8 mouse cellular contexts compared by ENCODE assay signal in genomic region chr19:45207662-45208437, GRCm38 (mm10). TPM values are rescaled to one million over a fixed set of nuclear protein-coding genes. Genes with fewer than 3 reads are reported as not detected.
DNase-seq lines count a peak whose midpoint lies in the region; ATAC-seq and TF ChIP-seq lines count a peak whose summit lies in the region.

No protein-coding gene starts in this region.

- H3K27ac ChIP-seq in forebrain, embryonic 11.5 days (ENCODE audit: low read depth, low read length): no peak overlapping the region
- no peak overlapping the region for H3K27ac ChIP-seq in forebrain, postnatal 0 days (ENCODE audit: low read depth, low read length)
- no peak overlapping the region for H3K27ac ChIP-seq in hindbrain, embryonic 12.5 days
- H3K27ac ChIP-seq in liver, embryonic 16.5 days (ENCODE audit: low read length): no peak overlapping the region

- H3K9me3 ChIP-seq in forebrain, embryonic 11.5 days (ENCODE audit: control insufficient read depth, low read length): no peaks in the 10 kb centered on the region
- no peaks in the 10 kb centered on the region for H3K9me3 ChIP-seq in forebrain, postnatal 0 days (ENCODE audit: low read length)
- H3K9me3 ChIP-seq in hindbrain, embryonic 12.5 days (replicated peaks): no peaks in the 10 kb centered on the region
- H3K9me3 ChIP-seq in liver, embryonic 16.5 days (replicated peaks; ENCODE audit: control insufficient read depth, low read length): peaks cover 2% of the 10 kb centered on the region; the same call in 1 of the 2 replicates

- no peak for TF ChIP-seq CTCF in forebrain, postnatal 0 days (IDR thresholded peaks at IDR 0.05; ENCODE audit: low read depth)

- H3K4me2 ChIP-seq in forebrain, embryonic 11.5 days (ENCODE audit: low read depth, low read length, severe bottlenecking): 0 out of 2 replicates have a peak overlapping the region, but pooled peaks have one; percentile 2
- no peak overlapping the region for H3K4me2 ChIP-seq in forebrain, postnatal 0 days (ENCODE audit: low read depth)
- H3K4me2 ChIP-seq in hindbrain, embryonic 12.5 days (replicated peaks): peak overlapping the region; percentile 25; the same call in 1 of the 2 replicates
- peak overlapping the region; percentile 26 for H3K4me2 ChIP-seq in liver, embryonic 16.5 days (ENCODE audit: low read depth, low read length)

- no peak overlapping the region for H3K4me3 ChIP-seq in forebrain, embryonic 11.5 days (ENCODE audit: low read depth, low read length)
- H3K4me3 ChIP-seq in forebrain, postnatal 0 days (ENCODE audit: low read depth, low read length): no peak overlapping the region
- H3K4me3 ChIP-seq in hindbrain, embryonic 12.5 days: no peak overlapping the region
- no peak overlapping the region for H3K4me3 ChIP-seq in liver, embryonic 16.5 days (ENCODE audit: low read depth, low read length)

- H3K27me3 ChIP-seq in forebrain, embryonic 11.5 days (ENCODE audit: control insufficient read depth, insufficient read depth, low read length): 0 out of 2 replicates have a peak, but pooled peaks cover 2% of the 10 kb centered on the region
- peaks cover 14% of the 10 kb centered on the region for H3K27me3 ChIP-seq in forebrain, postnatal 0 days (ENCODE audit: insufficient read depth, low read length)
- H3K27me3 ChIP-seq in hindbrain, embryonic 12.5 days: peaks cover 42% of the 10 kb centered on the region
- H3K27me3 ChIP-seq in liver, embryonic 16.5 days (ENCODE audit: control insufficient read depth, insufficient read depth, low read depth, low read length): peaks cover 9% of the 10 kb centered on the region

- 40% methylated on average over 19 of the region's 19 CpGs for WGBS in forebrain, embryonic 11.5 days
- 34% methylated on average over 19 of the region's 19 CpGs for WGBS in forebrain, postnatal 0 days
- WGBS in hindbrain, embryonic 12.5 days: 39% methylated on average over 19 of the region's 19 CpGs
- 12% methylated on average over 19 of the region's 19 CpGs for WGBS in liver, embryonic 16.5 days (ENCODE audit: insufficient replicate concordance)

- no peak overlapping the region for H3K9ac ChIP-seq in forebrain, embryonic 11.5 days (ENCODE audit: low read length)
- H3K9ac ChIP-seq in forebrain, postnatal 0 days: no peak overlapping the region
- H3K9ac ChIP-seq in hindbrain, embryonic 12.5 days: no peak overlapping the region
- H3K9ac ChIP-seq in liver, embryonic 16.5 days (ENCODE audit: low read depth, low read length): no peak overlapping the region

- no peak for DNase-seq in forebrain, embryonic 11.5 days (ENCODE audit: low spot score)
- no peak for DNase-seq in forebrain, postnatal 0 days
- DNase-seq in ZHBTc4 (ENCODE audit: low read depth, low spot score): peak; percentile 84
- no peak for DNase-seq in layer of hippocampus, postnatal 36 days
- DNase-seq in adrenal gland, adult 8-10 months: no peak

- 0 out of 2 replicates have a peak, but pooled peaks cover 2% of the 10 kb centered on the region for H3K4me1 ChIP-seq in forebrain, embryonic 11.5 days (replicated peaks; ENCODE audit: control insufficient read depth, insufficient read depth, low read length)
- no peaks in the 10 kb centered on the region for H3K4me1 ChIP-seq in forebrain, postnatal 0 days (ENCODE audit: insufficient read depth)
- no peaks in the 10 kb centered on the region for H3K4me1 ChIP-seq in hindbrain, embryonic 12.5 days
- H3K4me1 ChIP-seq in liver, embryonic 16.5 days (ENCODE audit: control insufficient read depth, low read depth, low read length): no peaks in the 10 kb centered on the region

- ATAC-seq in forebrain, embryonic 11.5 days (replicated peaks; ENCODE audit: low FRiP score): no peak
- ATAC-seq in forebrain, postnatal 0 days: no peak
- ATAC-seq in hindbrain, embryonic 12.5 days (ENCODE audit: low FRiP score): no peak
- ATAC-seq in liver, embryonic 16.5 days (ENCODE audit: low read depth): peak; percentile 41; the same call in 1 of the 2 replicates
- no peak for ATAC-seq in monocyte, adult 5-6 weeks (replicated peaks; ENCODE audit: insufficient number of reproducible peaks, low FRiP score, low TSS enrichment, poor library complexity, severe bottlenecking)

- no peaks in the 10 kb centered on the region for H3K36me3 ChIP-seq in forebrain, embryonic 11.5 days (ENCODE audit: control insufficient read depth, insufficient read depth, low read length)
- no peaks in the 10 kb centered on the region for H3K36me3 ChIP-seq in forebrain, postnatal 0 days (ENCODE audit: insufficient read depth)
- no peaks in the 10 kb centered on the region for H3K36me3 ChIP-seq in hindbrain, embryonic 12.5 days
- no peaks in the 10 kb centered on the region for H3K36me3 ChIP-seq in liver, embryonic 16.5 days (ENCODE audit: control insufficient read depth, insufficient read depth)

RNA-seq across cellular contexts. Expression of gene Lbx1, which starts 27.8 kb away (rescaled TPM):
- polyA plus RNA-seq in forebrain, embryonic 11.5 days (2014; fragmentation: Nextera tagmentation; extraction: Ambion mirVana): 0.11 TPM in 1 of 2 replicates, not detected in the other
- total RNA-seq in forebrain, postnatal 0 days (2014; rRNA removed): not detected in 2 replicates
- not detected in 2 replicates for polyA plus RNA-seq in forebrain, postnatal 0 days (2015; fragmentation: Nextera tagmentation; extraction: Ambion mirVana)
- 10.8 and 18.8 TPM in 2 replicates for polyA plus RNA-seq in hindbrain, embryonic 12.5 days (2016; fragmentation: Nextera tagmentation; extraction: Ambion mirVana)
- polyA plus RNA-seq in liver, embryonic 16.5 days (2015; fragmentation: Nextera tagmentation; extraction: Ambion mirVana): not detected in 2 replicates
- total RNA-seq in layer of hippocampus, postnatal 36 days (2021): not detected
- not detected for total RNA-seq in adrenal gland, adult 8-10 months (2022)
- total RNA-seq in monocyte, adult 5-6 weeks (2017): not detected in 3 replicates

RNA-seq across cellular contexts. Expression of gene Tlx1, which starts 57.4 kb away (rescaled TPM):
- polyA plus RNA-seq in forebrain, embryonic 11.5 days (2014; fragmentation: Nextera tagmentation; extraction: Ambion mirVana): not detected in 2 replicates
- not detected in 2 replicates for total RNA-seq in forebrain, postnatal 0 days (2014; rRNA removed)
- polyA plus RNA-seq in forebrain, postnatal 0 days (2015; fragmentation: Nextera tagmentation; extraction: Ambion mirVana): not detected in 2 replicates
- 6.5 and 12.4 TPM in 2 replicates for polyA plus RNA-seq in hindbrain, embryonic 12.5 days (2016; fragmentation: Nextera tagmentation; extraction: Ambion mirVana)
- 0.07 TPM in 1 of 2 replicates, not detected in the other for polyA plus RNA-seq in liver, embryonic 16.5 days (2015; fragmentation: Nextera tagmentation; extraction: Ambion mirVana)
- not detected for total RNA-seq in layer of hippocampus, postnatal 36 days (2021)
- total RNA-seq in adrenal gland, adult 8-10 months (2022): not detected
- not detected in 3 replicates for total RNA-seq in monocyte, adult 5-6 weeks (2017)
